Mouse (Mus musculus) ovary, adult 2 months (tissue): ENCODE results near the gene Olfr906. TPM values are rescaled to one million over a fixed set of nuclear protein-coding genes. Genes with fewer than 3 reads are reported as not detected.

Source experiments
- polyA plus RNA-seq: library from polyadenylated mRNA; depleted of rRNA; stranded (reverse); fragments of >200 nt; gene quantifications from 2 replicates; pipeline ENCODE4 v1.2.3, GENCODE M21; 2012; rRNA removed

Gene Olfr906
- polyA plus RNA-seq: not detected in 2 replicates

GRCm38 (mm10) chr9:38486785-38487184 lies at the start of gene Olfr906:
Olfr906 (plus strand) TSS chr9:38487085.

GRCm38 (mm10) chr9:38447352-38447751 lies 39.5 kb upstream of the Olfr906 start, which contains the start of gene Olfr902:
Olfr902 (plus strand) TSS chr9:38447652.

GRCm38 (mm10) chr9:38462844-38463243 lies 24.0 kb upstream of the Olfr906 start, which contains the start of gene Olfr904:
Olfr904 (plus strand) TSS chr9:38463144.

GRCm38 (mm10) chr9:38470807-38471206 lies 16.1 kb upstream of the Olfr906 start, which contains the start of gene Olfr905:
Olfr905 (plus strand) TSS chr9:38471107.

GRCm38 (mm10) chr9:38495501-38495900 lies 8.6 kb downstream of the Olfr906 start, which contains the start of gene Olfr907:
Olfr907 (plus strand) TSS chr9:38495801.

GRCm38 (mm10) chr9:38521280-38521679 lies 34.4 kb downstream of the Olfr906 start, which contains the start of gene Olfr911-ps1:
Olfr911-ps1 (plus strand) TSS chr9:38521580.

GRCm38 (mm10) chr9:38537549-38537948 lies 50.7 kb downstream of the Olfr906 start, which contains the start of gene Olfr910:
Olfr910 (plus strand) TSS chr9:38537849.

Other genes starting within 250 kb of the Olfr906 start
- gene Olfr143, start 234.3 kb upstream of the Olfr906 start, polyA plus RNA-seq: not detected in 2 replicates
- not detected in 2 replicates for gene Olfr895, start 219.2 kb upstream of the Olfr906 start, polyA plus RNA-seq
- gene Olfr896-ps1, start 196.0 kb upstream of the Olfr906 start, polyA plus RNA-seq: not detected in 2 replicates
- not detected in 2 replicates for gene Olfr25, start 158.0 kb upstream of the Olfr906 start, polyA plus RNA-seq
- gene Olfr898, start 138.7 kb upstream of the Olfr906 start, polyA plus RNA-seq: not detected in 2 replicates
- gene Olfr250, start 120.2 kb upstream of the Olfr906 start, polyA plus RNA-seq: not detected in 2 replicates
- not detected in 2 replicates for gene Olfr251, start 110.0 kb upstream of the Olfr906 start, polyA plus RNA-seq
- not detected in 2 replicates for gene Olfr147, start 85.4 kb upstream of the Olfr906 start, polyA plus RNA-seq
- not detected in 2 replicates for gene Olfr901, start 57.6 kb upstream of the Olfr906 start, polyA plus RNA-seq
- gene Olfr902, start 39.4 kb upstream of the Olfr906 start, polyA plus RNA-seq: not detected in 2 replicates
- gene Olfr904, start 23.9 kb upstream of the Olfr906 start, polyA plus RNA-seq: not detected in 2 replicates
- gene Olfr905, start 16.0 kb upstream of the Olfr906 start, polyA plus RNA-seq: not detected in 2 replicates
- not detected in 2 replicates for gene Olfr907, start 8.7 kb downstream of the Olfr906 start, polyA plus RNA-seq
- not detected in 2 replicates for gene Olfr911-ps1, start 34.5 kb downstream of the Olfr906 start, polyA plus RNA-seq
- not detected in 2 replicates for gene Olfr910, start 50.8 kb downstream of the Olfr906 start, polyA plus RNA-seq
- not detected in 2 replicates for gene Olfr912, start 93.1 kb downstream of the Olfr906 start, polyA plus RNA-seq
- gene Olfr913, start 105.7 kb downstream of the Olfr906 start, polyA plus RNA-seq: not detected in 2 replicates
- gene Olfr914, start 118.0 kb downstream of the Olfr906 start, polyA plus RNA-seq: not detected in 2 replicates
- not detected in 2 replicates for gene Olfr916, start 172.8 kb downstream of the Olfr906 start, polyA plus RNA-seq
- gene Olfr917, start 178.8 kb downstream of the Olfr906 start, polyA plus RNA-seq: not detected in 2 replicates
- gene Olfr918, start 187.5 kb downstream of the Olfr906 start, polyA plus RNA-seq: not detected in 2 replicates
- gene Olfr919, start 216.6 kb downstream of the Olfr906 start, polyA plus RNA-seq: not detected in 2 replicates
- gene Vwa5a, start 231.2 kb downstream of the Olfr906 start, polyA plus RNA-seq: 15.2 and 15.4 TPM in 2 replicates